Mouse (Mus musculus) stomach, postnatal 0 days (tissue): ENCODE data around the gene Aimp1. TPM values are rescaled to one million over a fixed set of nuclear protein-coding genes. Genes with fewer than 3 reads are reported as not detected.

Experiments
- ATAC-seq: fragments of 200-750 bp; cut with Nextera tagmentation; 2 replicates; pipeline ENCODE4 v1.8.0; 2017; ENCODE audit not compliant: low FRiP score, low TSS enrichment
- DNase-seq: peaks from one replicate; pipeline ENCODE4 v3.0.0-alpha.2; 2016; ENCODE audit warnings: low spot score
- H3K27ac ChIP-seq: fragments of 300-500 bp; sonication (generic); replicated peaks from 2 replicates; pipeline ENCODE4 v1.5.1; 2014; ENCODE audit warnings: mild to moderate bottlenecking, control low read depth
- H3K27me3 ChIP-seq: fragments of 300-500 bp; sonication (generic); 2 replicates; pipeline ENCODE4 v1.6.1; 2014; ENCODE audit warnings: low read length; ENCODE audit not compliant: control insufficient read depth, insufficient read depth
- H3K36me3 ChIP-seq: fragments of 300-500 bp; sonication (generic); 2 replicates; pipeline ENCODE4 v1.6.1; 2014; ENCODE audit warnings: low read length, mixed read lengths; ENCODE audit not compliant: control insufficient read depth, insufficient read depth
- H3K4me1 ChIP-seq: fragments of 300-500 bp; sonication (generic); replicated peaks from 2 replicates; pipeline ENCODE4 v1.6.1; 2014; ENCODE audit warnings: antibody characterized with exemption; ENCODE audit not compliant: control insufficient read depth, insufficient read depth
- H3K4me2 ChIP-seq: fragments of 300-500 bp; sonication (generic); replicated peaks from 2 replicates; pipeline ENCODE4 v1.6.1; 2014; ENCODE audit warnings: low read depth, mild to moderate bottlenecking, control low read depth, moderate library complexity
- H3K4me3 ChIP-seq: fragments of 300-500 bp; sonication (generic); 2 replicates; pipeline ENCODE4 v1.5.1; 2014; ENCODE audit warnings: low read depth, low read length, control low read depth
- H3K9ac ChIP-seq: fragments of 300-500 bp; sonication (generic); 2 replicates; pipeline ENCODE4 v1.6.1; 2014; ENCODE audit warnings: mild to moderate bottlenecking, low read length, control low read depth, mixed read lengths
- H3K9me3 ChIP-seq: fragments of 300-500 bp; sonication (generic); 2 replicates; pipeline ENCODE4 v1.6.1; 2016; ENCODE audit warnings: low read length; ENCODE audit not compliant: control insufficient read depth
- CTCF ChIP-seq: IDR thresholded peaks from 2 replicates; pipeline ENCODE4 v1.5.1; 2016; ENCODE audit warnings: antibody characterized with exemption, low read depth, mild to moderate bottlenecking, moderate library complexity
- EP300 ChIP-seq: optimal IDR thresholded peaks from 2 replicates; pipeline ENCODE3; 2016; ENCODE audit warnings: antibody characterized with exemption
- WGBS: fragments of 180-500 bp; shearing (Covaris S2); extraction: QIAGEN DNeasy Blood & Tissue Kit; methylation state at CpG from one replicate; pipeline ENCODE4 v1.1.7; 2014; 5-methylcytosine and 5-hydroxymethylcytosine counted together
- polyA plus RNA-seq: library from polyadenylated mRNA; unstranded; fragments of >200 nt; fragmentation: Nextera tagmentation; extraction: Ambion mirVana; gene quantifications from 2 replicates; pipeline ENCODE4 v1.2.1, GENCODE M21; 2015

Aimp1 gene
- polyA plus RNA-seq, 1 experiment from 2014 or later, result 55.4 TPM

- Histone ChIP-seq H3K27me3 (no peaks in the 10 kb centered on the region), H3K4me3 (no peak within 1 kb of the TSS), H3K9ac (no peak within 1 kb of the TSS), H3K4me1 (no peaks in the 10 kb centered on the region), H3K4me2 (no peak within 1 kb of the TSS), H3K9me3 (no peaks in the 10 kb centered on the region), H3K27ac (no peak within 1 kb of the TSS), H3K36me3 (no peaks in the 10 kb centered on the region)
- ATAC-seq, result no peak
- no peak for DNase-seq
- no peak for TF ChIP-seq EP300
- TF ChIP-seq CTCF, result no peak
- 74% methylated on average over 11 of the region's 11 CpGs for WGBS
These were observed 54.5 kb downstream of the Aimp1 start, which contains the start of gene Gimd1 for GRCm38 (mm10) chr3:132629601-132630239. Gene Gimd1 (plus strand): TSS chr3:132629820.

- no peak overlapping the region for H3K4me2 ChIP-seq
- no peak overlapping the region for H3K4me3 ChIP-seq
- ATAC-seq (no peak), DNase-seq (peak; percentile 19)
- no peaks in the 10 kb centered on the region for H3K4me1 ChIP-seq
- no peaks in the 10 kb centered on the region for H3K36me3 ChIP-seq
- no peaks in the 10 kb centered on the region for H3K9me3 ChIP-seq
- H3K27ac ChIP-seq, result no peak overlapping the region
- 24% methylated on average over 8 of the region's 8 CpGs for WGBS
- H3K9ac ChIP-seq, result no peak overlapping the region
- H3K27me3 ChIP-seq, result no peaks in the 10 kb centered on the region
- peak; percentile 60 for TF ChIP-seq CTCF
- TF ChIP-seq EP300, result no peak
These were observed 55.4 kb downstream of the Aimp1 start for GRCm38 (mm10) chr3:132628741-132629140.

Other genes starting within 250 kb of the Aimp1 start
- gene Gimd1, start 54.5 kb downstream of the Aimp1 start, polyA plus RNA-seq, result 0.11 and 0.24 TPM in 2 replicates
- gene Tbck, start 226 bp downstream of the Aimp1 start, polyA plus RNA-seq, result 8.5 and 9.2 TPM in 2 replicates